Mouse (Mus musculus) myocyte (in vitro differentiated cells): ENCODE measurements around the gene Ccdc36.

Experiments
- E2F4 ChIP-seq: IDR thresholded peaks from one replicate; pipeline ENCODE4 v1.6.1; 2011; ENCODE audit warnings: mild to moderate bottlenecking, control low read depth, moderate library complexity; ENCODE audit not compliant: insufficient read depth
- MAX ChIP-seq: IDR thresholded peaks from one replicate; pipeline ENCODE4 v1.6.1; 2011; ENCODE audit warnings: low read depth, mild to moderate bottlenecking, control low read depth
- MYOD1 ChIP-seq, 3 experiments: IDR thresholded peaks; one replicate each; pipeline ENCODE4 v1.6.1; 2011; ENCODE audit warnings: control low read depth in 2 of 3, low read depth in 2 of 3, mild to moderate bottlenecking in 2 of 3, moderate library complexity in 1 of 3; ENCODE audit not compliant: insufficient read length in 2 of 3, control insufficient read depth in 1 of 3
- MYOG ChIP-seq, 3 experiments: IDR thresholded peaks; one replicate each; pipeline ENCODE4 v1.6.1; 2011; ENCODE audit warnings: control low read depth in 2 of 3, low read depth in 2 of 3, mild to moderate bottlenecking in 2 of 3; ENCODE audit not compliant: insufficient read length in 2 of 3, control insufficient read depth in 1 of 3, insufficient read depth in 1 of 3
- POLR2A ChIP-seq: IDR thresholded peaks from one replicate; pipeline ENCODE4 v1.6.1; 2011; ENCODE audit warnings: low read depth, mild to moderate bottlenecking, control low read depth, moderate library complexity; ENCODE audit not compliant: insufficient read length
- POLR2AphosphoS2 ChIP-seq: IDR thresholded peaks from one replicate; pipeline ENCODE4 v1.6.1; 2011; ENCODE audit warnings: low read depth, control low read depth; ENCODE audit not compliant: insufficient read length
- REST ChIP-seq: IDR thresholded peaks from one replicate; pipeline ENCODE4 v1.6.1; 2011; ENCODE audit warnings: mild to moderate bottlenecking, control low read depth, moderate library complexity; ENCODE audit not compliant: insufficient read depth, insufficient read length
- SRF ChIP-seq: IDR thresholded peaks from one replicate; pipeline ENCODE4 v1.6.1; 2011; ENCODE audit warnings: low read depth; ENCODE audit not compliant: control insufficient read depth, insufficient read length
- TCF12 ChIP-seq: IDR thresholded peaks from one replicate; pipeline ENCODE4 v1.6.1; 2011; ENCODE audit warnings: mild to moderate bottlenecking, control low read depth; ENCODE audit not compliant: poor library complexity, insufficient read depth, severe bottlenecking
- TCF3 ChIP-seq: IDR thresholded peaks from one replicate; pipeline ENCODE4 v1.6.1; 2011; ENCODE audit warnings: low read depth, control low read depth; ENCODE audit not compliant: insufficient read length
- USF1 ChIP-seq: IDR thresholded peaks from one replicate; pipeline ENCODE4 v1.6.1; 2011; ENCODE audit warnings: low read depth, mild to moderate bottlenecking, control low read depth, moderate library complexity

DNA sequence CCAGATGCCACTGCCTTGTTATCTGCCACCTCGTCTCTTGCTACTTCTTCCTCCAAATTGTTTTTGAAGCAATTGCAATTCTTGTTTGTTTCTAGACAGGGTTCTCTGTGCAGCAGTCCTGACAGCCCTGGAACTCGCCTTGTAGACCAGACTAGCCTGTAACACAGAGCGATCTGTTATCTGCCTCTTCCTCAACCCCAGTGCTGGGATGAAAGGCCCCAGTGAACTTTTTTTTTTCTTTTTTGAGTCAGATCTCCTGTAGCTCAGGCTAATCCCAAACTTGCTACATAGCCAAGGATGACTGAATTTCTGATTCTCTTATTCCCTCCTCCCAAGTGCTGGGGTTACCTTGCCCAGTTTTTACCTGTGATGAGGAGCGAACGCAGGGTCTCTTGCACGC, 26.1 kb upstream of the Ccdc36 start:
- TF ChIP-seq POLR2A (no peak), USF1 (no peak), E2F4 (no peak), SRF (no peak), REST (no peak), MYOD1 (IDR thresholded peaks at IDR 0.05; ENCODE audit: control insufficient read depth in 1 of 3, insufficient read length in 2 of 3, low read depth in 2 of 3) (no peak), TCF3 (no peak), POLR2AphosphoS2 (no peak), MAX (no peak), MYOG (IDR thresholded peaks at IDR 0.05; ENCODE audit: control insufficient read depth in 1 of 3, insufficient read depth in 1 of 3, insufficient read length in 2 of 3, low read depth in 2 of 3) (no peak), TCF12 (no peak)
